Mouse (Mus musculus) intestine, embryonic 14.5 days (tissue): Measurements from ENCODE around the gene Znrf4. TPM values are rescaled to one million over a fixed set of nuclear protein-coding genes. Genes with fewer than 3 reads are reported as not detected.
A peak's percentile ranks its signal among the peaks of the same experiment; 100 is the strongest.

Experiments used
- ATAC-seq: fragments of 200-750 bp; cut with Nextera tagmentation; replicated peaks from 2 replicates; pipeline ENCODE4 v1.8.0; 2017; ENCODE audit warnings: low read depth, moderate number of reproducible peaks, moderate TSS enrichment, moderate library complexity; ENCODE audit not compliant: low FRiP score, low TSS enrichment
- DNase-seq: peaks from one replicate; pipeline ENCODE4 v3.0.0-alpha.2; 2018; ENCODE audit warnings: low spot score
- H3K27ac ChIP-seq: fragments of 300-500 bp; sonication (generic); 2 replicates; pipeline ENCODE4 v1.5.1; 2014; ENCODE audit warnings: low read depth, mild to moderate bottlenecking, control low read depth
- H3K27me3 ChIP-seq: fragments of 300-500 bp; sonication (generic); replicated peaks from 2 replicates; pipeline ENCODE4 v1.6.1; 2014; ENCODE audit warnings: low read length, control low read depth; ENCODE audit not compliant: control insufficient read depth, insufficient read depth
- H3K36me3 ChIP-seq: fragments of 300-500 bp; sonication (generic); 2 replicates; pipeline ENCODE4 v1.6.1; 2014; ENCODE audit warnings: low read length, control low read depth; ENCODE audit not compliant: control insufficient read depth, insufficient read depth
- H3K4me1 ChIP-seq: fragments of 300-500 bp; sonication (generic); replicated peaks from 2 replicates; pipeline ENCODE4 v1.6.1; 2014; ENCODE audit warnings: low read length, control low read depth, mixed read lengths; ENCODE audit not compliant: control insufficient read depth, insufficient read depth
- H3K4me2 ChIP-seq: fragments of 300-500 bp; sonication (generic); 2 replicates; pipeline ENCODE4 v1.6.1; 2014; ENCODE audit warnings: low read length
- H3K4me3 ChIP-seq: fragments of 300-500 bp; sonication (generic); 2 replicates; pipeline ENCODE4 v1.5.1; 2014; ENCODE audit warnings: low read depth, low read length, control low read depth, mixed read lengths
- H3K9ac ChIP-seq: fragments of 300-500 bp; sonication (generic); 2 replicates; pipeline ENCODE4 v1.6.1; 2014; ENCODE audit warnings: mild to moderate bottlenecking, low read length
- H3K9me3 ChIP-seq: fragments of 300-500 bp; sonication (generic); 2 replicates; pipeline ENCODE4 v1.6.1; 2016; ENCODE audit warnings: low read length, control low read depth; ENCODE audit not compliant: control insufficient read depth
- WGBS: fragments of 180-500 bp; shearing (Covaris S2); extraction: QIAGEN DNeasy Blood & Tissue Kit; methylation state at CpG from one replicate; pipeline ENCODE4 v1.1.7; 2014; 5-methylcytosine and 5-hydroxymethylcytosine counted together
- polyA plus RNA-seq: library from polyadenylated mRNA; unstranded; fragments of >200 nt; fragmentation: Nextera tagmentation; extraction: Ambion mirVana; gene quantifications from 2 replicates; pipeline ENCODE4 v1.2.1, GENCODE M21; 2014

Znrf4 gene
- polyA plus RNA-seq, 1 experiment from 2014 or later, result not detected

GRCm38 (mm10) chr17:56488028-56488427, 24.2 kb downstream of the Znrf4 start:
- DNase-seq, result no peak
- Histone ChIP-seq H3K27ac (no peak overlapping the region), H3K9ac (no peak overlapping the region), H3K9me3 (peaks cover 6% of the 10 kb centered on the region; the same call in 1 of the 2 replicates), H3K4me1 (no peaks in the 10 kb centered on the region; the same call in 1 of the 2 replicates), H3K36me3 (no peaks in the 10 kb centered on the region), H3K27me3 (no peaks in the 10 kb centered on the region), H3K4me3 (no peak overlapping the region), H3K4me2 (no peak overlapping the region)
- peak; percentile 43 for ATAC-seq
- 9% methylated on average over 12 of the region's 12 CpGs for WGBS

- no peaks in the 10 kb centered on the region; the same call in 1 of the 2 replicates for H3K4me1 ChIP-seq
- no peak overlapping the region for H3K9ac ChIP-seq
- no peak overlapping the region for H3K4me3 ChIP-seq
- DNase-seq, result no peak
- H3K36me3 ChIP-seq, result no peaks in the 10 kb centered on the region
- H3K4me2 ChIP-seq, result no peak overlapping the region
- H3K27ac ChIP-seq, result no peak overlapping the region
- peaks cover under 1% of the 10 kb centered on the region; the same call in 1 of the 2 replicates for H3K9me3 ChIP-seq
- ATAC-seq, result peak; percentile 61
- 8% methylated on average over 10 of the region's 16 CpGs for WGBS
- H3K27me3 ChIP-seq, result no peaks in the 10 kb centered on the region
These were observed 24.8 kb downstream of the Znrf4 start for GRCm38 (mm10) chr17:56487441-56487888.

GRCm38 (mm10) chr17:56485926-56486325, 26.3 kb downstream of the Znrf4 start:
- no peak overlapping the region for H3K9ac ChIP-seq
- H3K4me2 ChIP-seq, result no peak overlapping the region
- WGBS, result 94% methylated on average over 9 of the region's 9 CpGs
- no peak overlapping the region for H3K4me3 ChIP-seq
- no peaks in the 10 kb centered on the region for H3K36me3 ChIP-seq
- no peaks in the 10 kb centered on the region for H3K27me3 ChIP-seq
- no peak for DNase-seq
- no peak for ATAC-seq
- no peaks in the 10 kb centered on the region; the same call in 1 of the 2 replicates for H3K4me1 ChIP-seq
- no peaks in the 10 kb centered on the region for H3K9me3 ChIP-seq
- no peak overlapping the region for H3K27ac ChIP-seq

- ATAC-seq, result no peak
- WGBS, result 64% methylated on average over 9 of the region's 9 CpGs
These were observed 27.1 kb downstream of the Znrf4 start for GRCm38 (mm10) chr17:56485118-56485517.

GRCm38 (mm10) chr17:56482671-56483070, 29.6 kb downstream of the Znrf4 start:
- Histone ChIP-seq H3K4me3 (no peak overlapping the region), H3K9ac (no peak overlapping the region), H3K9me3 (no peaks in the 10 kb centered on the region), H3K4me1 (no peaks in the 10 kb centered on the region; the same call in 1 of the 2 replicates), H3K27me3 (no peaks in the 10 kb centered on the region), H3K27ac (no peak overlapping the region), H3K4me2 (no peak overlapping the region), H3K36me3 (no peaks in the 10 kb centered on the region)
- ATAC-seq (no peak), DNase-seq (no peak)
- WGBS, result 67% methylated on average over 1 of the region's 1 CpGs

More at GRCm38 (mm10) chr17:56485118-56485517, 27.1 kb downstream of the Znrf4 start:
- no peak overlapping the region for H3K4me3 ChIP-seq
- H3K27ac ChIP-seq, result no peak overlapping the region
- H3K36me3 ChIP-seq, result no peaks in the 10 kb centered on the region
- H3K9ac ChIP-seq, result no peak overlapping the region
- no peaks in the 10 kb centered on the region; the same call in 1 of the 2 replicates for H3K4me1 ChIP-seq
- H3K4me2 ChIP-seq, result no peak overlapping the region
- no peak for DNase-seq
- no peaks in the 10 kb centered on the region for H3K27me3 ChIP-seq
- no peaks in the 10 kb centered on the region for H3K9me3 ChIP-seq

- Histone ChIP-seq H3K4me3 (no peak overlapping the region), H3K27ac (no peak overlapping the region), H3K27me3 (peaks cover 11% of the 10 kb centered on the region), H3K4me2 (no peak overlapping the region), H3K4me1 (peaks cover 8% of the 10 kb centered on the region), H3K36me3 (no peaks in the 10 kb centered on the region), H3K9ac (no peak overlapping the region), H3K9me3 (peaks cover 5% of the 10 kb centered on the region; the same call in 1 of the 2 replicates)
- no peak for ATAC-seq
- peak; percentile 85 for DNase-seq
- 19% methylated on average over 6 of the region's 6 CpGs for WGBS
These were observed 32.9 kb downstream of the Znrf4 start for GRCm38 (mm10) chr17:56479358-56479757.

- 57% methylated on average over 11 of the region's 11 CpGs for WGBS
- H3K27me3 ChIP-seq, result peaks cover 23% of the 10 kb centered on the region
These were observed 34.0 kb downstream of the Znrf4 start for GRCm38 (mm10) chr17:56478191-56478611.

GRCm38 (mm10) chr17:56477191-56477818, 34.9 kb downstream of the Znrf4 start:
- peaks cover 5% of the 10 kb centered on the region; the same call in 1 of the 2 replicates for H3K9me3 ChIP-seq
- H3K9ac ChIP-seq, result no peak overlapping the region
- 90% methylated on average over 19 of the region's 19 CpGs for WGBS
- no peak overlapping the region for H3K4me3 ChIP-seq
- no peaks in the 10 kb centered on the region for H3K36me3 ChIP-seq
- H3K4me1 ChIP-seq, result peaks cover 28% of the 10 kb centered on the region
- no peak overlapping the region for H3K27ac ChIP-seq
- no peak overlapping the region for H3K4me2 ChIP-seq
- ATAC-seq, result no peak
- H3K27me3 ChIP-seq, result peaks cover 32% of the 10 kb centered on the region
- DNase-seq, result no peak

More at GRCm38 (mm10) chr17:56478191-56478611, 34.0 kb downstream of the Znrf4 start:
- Histone ChIP-seq H3K9me3 (peaks cover 5% of the 10 kb centered on the region; the same call in 1 of the 2 replicates), H3K36me3 (no peaks in the 10 kb centered on the region), H3K4me2 (no peak overlapping the region), H3K9ac (no peak overlapping the region), H3K4me3 (no peak overlapping the region), H3K27ac (no peak overlapping the region), H3K4me1 (peaks cover 19% of the 10 kb centered on the region)
- DNase-seq (no peak), ATAC-seq (no peak)

GRCm38 (mm10) chr17:56476402-56476752, 35.9 kb downstream of the Znrf4 start, which contains the start of gene Ptprs:
Gene Ptprs, minus strand, starts transcription at chr17:56476483.
- ATAC-seq (peak; percentile 88), DNase-seq (no peak)
- Histone ChIP-seq H3K4me2 (peak within 1 kb of the TSS; percentile 100), H3K4me3 (peak within 1 kb of the TSS; percentile 76), H3K9me3 (peaks cover 5% of the 10 kb centered on the region; the same call in 1 of the 2 replicates), H3K36me3 (no peaks in the 10 kb centered on the region), H3K9ac (peak within 1 kb of the TSS; percentile 86), H3K27me3 (peaks cover 33% of the 10 kb centered on the region), H3K4me1 (peaks cover 34% of the 10 kb centered on the region), H3K27ac (peak within 1 kb of the TSS; percentile 77)
- 0% methylated on average over 27 of the region's 27 CpGs for WGBS
